Mouse (Mus musculus): ENCODE measurements around the gene Scnn1a. TPM values are rescaled to one million over a fixed set of nuclear protein-coding genes. Genes with fewer than 3 reads are reported as not detected.

The Scnn1a gene
- polyA plus RNA-seq, 1 experiment from 2014 or later = 0.55 TPM

DNA sequence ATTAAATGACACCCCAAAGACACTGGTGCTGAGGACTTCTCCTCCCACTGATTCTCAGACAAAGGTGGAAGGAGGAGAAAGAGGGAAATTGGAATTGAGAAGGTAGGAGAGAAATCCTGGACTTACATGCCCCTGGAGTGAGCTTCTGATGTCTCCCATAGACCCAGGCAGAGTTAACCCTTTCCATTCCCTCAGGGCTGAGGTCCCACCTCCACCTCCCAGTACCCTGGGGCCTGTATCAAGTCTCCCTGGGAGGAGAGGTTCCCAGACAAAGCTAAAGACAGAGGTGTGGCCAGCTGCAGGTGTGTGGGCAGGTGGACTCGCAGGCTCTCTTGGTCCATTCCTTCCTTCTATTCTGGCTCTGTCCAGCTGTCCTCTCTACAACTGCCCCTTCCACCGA lies 61.6 kb downstream of the Scnn1a start:
- Histone ChIP-seq H3K4me3 (ENCODE audit: low read depth, low read length) (no peak overlapping the region), H3K9me3 (ENCODE audit: control insufficient read depth, low read length) (no peaks in the 10 kb centered on the region), H3K27ac (ENCODE audit: low read depth, low read length) (no peak overlapping the region), H3K4me2 (no peak overlapping the region), H3K4me1 (replicated peaks; ENCODE audit: control insufficient read depth, insufficient read depth, low read length) (peaks cover 14% of the 10 kb centered on the region), H3K9ac (ENCODE audit: low read depth, low read length) (no peak overlapping the region), H3K27me3 (replicated peaks; ENCODE audit: control insufficient read depth, insufficient read depth, low read length) (peaks cover 48% of the 10 kb centered on the region), H3K36me3 (ENCODE audit: control insufficient read depth, insufficient read depth, low read length) (no peaks in the 10 kb centered on the region)
- DNase-seq (ENCODE audit: low spot score) (no peak), ATAC-seq (replicated peaks; ENCODE audit: low FRiP score) (no peak)
- 60% methylated on average over 2 of the region's 2 CpGs for WGBS

DNA sequence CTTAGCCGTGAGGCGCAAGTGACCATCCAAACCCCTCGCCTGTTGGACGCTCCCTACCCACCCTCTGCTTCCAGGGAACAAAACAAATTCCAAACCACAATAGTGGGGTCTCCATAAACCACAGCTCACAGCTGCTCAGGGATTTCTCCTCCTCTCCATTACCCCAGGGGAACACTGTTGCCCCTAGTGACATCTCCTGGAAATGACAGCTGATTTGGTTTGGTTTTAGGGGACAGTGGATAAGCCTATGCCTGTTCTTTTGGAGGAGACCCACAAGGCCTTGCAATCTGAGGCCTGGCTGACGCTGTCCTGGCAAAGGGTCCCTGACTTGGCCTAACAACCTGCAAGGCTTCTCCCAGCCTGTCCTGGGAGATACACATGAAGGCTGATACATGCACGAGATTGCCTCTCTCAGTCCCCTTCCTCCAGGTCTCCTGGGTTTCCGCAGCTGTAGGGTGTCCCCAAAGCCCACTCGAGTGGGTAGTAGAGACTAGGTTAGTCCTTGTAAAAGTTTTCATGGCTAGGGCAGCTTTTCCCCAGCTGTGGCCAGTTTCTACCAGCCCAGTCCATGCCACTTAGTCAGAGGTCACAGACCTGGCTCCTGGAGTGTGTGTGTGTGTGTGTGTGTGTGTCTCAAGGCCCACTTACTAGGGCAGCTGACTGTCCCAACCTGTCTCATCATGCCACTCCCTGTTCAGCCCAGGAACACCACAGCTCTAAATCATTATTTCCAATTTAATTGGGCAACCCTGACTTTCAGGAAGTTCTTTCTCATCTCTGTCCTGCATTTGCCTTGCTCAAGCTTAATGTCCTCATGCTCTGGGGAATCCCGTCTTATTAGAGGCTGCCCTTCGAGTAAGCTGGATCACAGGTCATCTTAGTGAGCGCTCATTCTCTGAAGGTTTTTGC lies 64.9 kb downstream of the Scnn1a start:
- 62% methylated on average over 11 of the region's 11 CpGs for WGBS
- no peak overlapping the region for H3K9ac ChIP-seq (ENCODE audit: low read depth, low read length)
- H3K4me2 ChIP-seq = no peak overlapping the region
- no peak for ATAC-seq (replicated peaks; ENCODE audit: low FRiP score)
- peaks cover 6% of the 10 kb centered on the region for H3K4me1 ChIP-seq (replicated peaks; ENCODE audit: control insufficient read depth, insufficient read depth, low read length)
- no peaks in the 10 kb centered on the region for H3K36me3 ChIP-seq (ENCODE audit: control insufficient read depth, insufficient read depth, low read length)
- H3K4me3 ChIP-seq (ENCODE audit: low read depth, low read length) = no peak overlapping the region
- H3K27me3 ChIP-seq (replicated peaks; ENCODE audit: control insufficient read depth, insufficient read depth, low read length) = peaks cover 19% of the 10 kb centered on the region
- no peak overlapping the region for H3K27ac ChIP-seq (ENCODE audit: low read depth, low read length)
- DNase-seq (ENCODE audit: low spot score) = no peak
- H3K9me3 ChIP-seq (ENCODE audit: control insufficient read depth, low read length) = no peaks in the 10 kb centered on the region

DNA sequence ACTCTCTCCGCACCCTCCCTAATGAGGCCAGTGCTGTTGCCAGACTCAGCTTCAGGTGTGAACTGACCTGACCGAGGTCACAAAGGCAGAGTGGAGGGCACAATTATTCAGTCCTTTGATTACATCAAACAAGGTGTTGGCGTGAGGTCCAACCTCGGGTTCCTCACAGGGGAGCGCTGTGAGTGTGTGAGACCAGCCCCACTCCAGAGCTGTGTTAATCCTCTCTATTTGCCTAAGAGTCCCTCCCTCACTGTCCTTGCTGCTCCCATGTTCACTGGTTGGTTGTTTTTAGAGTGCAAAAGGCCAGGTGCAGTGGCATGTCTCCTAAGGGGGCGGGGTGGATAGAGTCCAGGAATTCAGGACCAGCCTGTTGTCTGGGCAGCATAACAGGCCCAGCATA lies 65.6 kb downstream of the Scnn1a start:
- Histone ChIP-seq H3K36me3 (ENCODE audit: control insufficient read depth, insufficient read depth, low read length) (no peaks in the 10 kb centered on the region), H3K4me2 (no peak overlapping the region), H3K4me1 (replicated peaks; ENCODE audit: control insufficient read depth, insufficient read depth, low read length) (no peaks in the 10 kb centered on the region), H3K27ac (ENCODE audit: low read depth, low read length) (no peak overlapping the region), H3K9me3 (ENCODE audit: control insufficient read depth, low read length) (no peaks in the 10 kb centered on the region), H3K27me3 (replicated peaks; ENCODE audit: control insufficient read depth, insufficient read depth, low read length) (peaks cover 12% of the 10 kb centered on the region), H3K4me3 (ENCODE audit: low read depth, low read length) (no peak overlapping the region), H3K9ac (ENCODE audit: low read depth, low read length) (no peak overlapping the region)
- DNase-seq (ENCODE audit: low spot score) (no peak), ATAC-seq (replicated peaks; ENCODE audit: low FRiP score) (no peak)
- 51% methylated on average over 6 of the region's 6 CpGs for WGBS

DNA sequence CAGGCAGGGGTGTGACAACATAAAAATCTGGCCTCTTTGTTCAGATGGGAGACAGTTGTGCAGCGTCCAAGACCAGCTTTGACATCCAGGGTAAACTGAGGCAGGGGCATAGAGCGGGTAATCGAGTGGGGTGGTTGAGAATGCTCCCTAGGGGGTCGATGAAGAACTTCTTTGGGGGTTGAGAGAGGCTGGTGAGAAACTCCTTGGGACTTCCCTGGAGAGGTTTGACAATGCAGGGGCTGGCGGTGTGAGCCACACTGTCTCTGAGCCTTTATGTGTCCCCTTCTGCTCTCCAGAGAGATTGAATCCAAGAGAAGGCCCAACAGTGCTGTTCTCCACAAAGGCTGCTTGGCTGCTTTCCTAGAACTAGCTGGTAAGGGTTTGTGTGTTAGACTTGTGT lies 69.4 kb downstream of the Scnn1a start:
- WGBS = 84% methylated on average over 5 of the region's 5 CpGs
- no peaks in the 10 kb centered on the region for H3K9me3 ChIP-seq (ENCODE audit: control insufficient read depth, low read length)
- no peak overlapping the region for H3K4me3 ChIP-seq (ENCODE audit: low read depth, low read length)
- H3K4me1 ChIP-seq (replicated peaks; ENCODE audit: control insufficient read depth, insufficient read depth, low read length) = no peaks in the 10 kb centered on the region
- no peak overlapping the region for H3K9ac ChIP-seq (ENCODE audit: low read depth, low read length)
- ATAC-seq (replicated peaks; ENCODE audit: low FRiP score) (no peak), DNase-seq (ENCODE audit: low spot score) (no peak)
- no peaks in the 10 kb centered on the region for H3K27me3 ChIP-seq (replicated peaks; ENCODE audit: control insufficient read depth, insufficient read depth, low read length)
- H3K36me3 ChIP-seq (ENCODE audit: control insufficient read depth, insufficient read depth, low read length) = no peaks in the 10 kb centered on the region
- no peak overlapping the region for H3K27ac ChIP-seq (ENCODE audit: low read depth, low read length)
- no peak overlapping the region for H3K4me2 ChIP-seq

Other genes starting within 250 kb of the Scnn1a start
- 62.5 and 71.6 TPM in 2 replicates for gene Chd4, start 224.7 kb upstream of the Scnn1a start, polyA plus RNA-seq (2014; fragmentation: Nextera tagmentation; extraction: Ambion mirVana)
- gene Nop2, start 188.8 kb upstream of the Scnn1a start, polyA plus RNA-seq (2014; fragmentation: Nextera tagmentation; extraction: Ambion mirVana) = 114 and 125 TPM in 2 replicates
- 7.7 and 9.9 TPM in 2 replicates for gene Iffo1, start 175.4 kb upstream of the Scnn1a start, polyA plus RNA-seq (2014; fragmentation: Nextera tagmentation; extraction: Ambion mirVana)
- 2,450 and 2,526 TPM in 2 replicates for gene Gapdh, start 154.2 kb upstream of the Scnn1a start, polyA plus RNA-seq (2014; fragmentation: Nextera tagmentation; extraction: Ambion mirVana)
- gene Ncapd2, start 129.0 kb upstream of the Scnn1a start, polyA plus RNA-seq (2014; fragmentation: Nextera tagmentation; extraction: Ambion mirVana) = 150 and 158 TPM in 2 replicates
- 287 and 311 TPM in 2 replicates for gene Mrpl51, start 128.9 kb upstream of the Scnn1a start, polyA plus RNA-seq (2014; fragmentation: Nextera tagmentation; extraction: Ambion mirVana)
- gene Vamp1, start 105.1 kb upstream of the Scnn1a start, polyA plus RNA-seq (2014; fragmentation: Nextera tagmentation; extraction: Ambion mirVana) = 1.7 and 2.3 TPM in 2 replicates
- gene Tapbpl, start 88.8 kb upstream of the Scnn1a start, polyA plus RNA-seq (2014; fragmentation: Nextera tagmentation; extraction: Ambion mirVana) = 4.0 TPM in 2 replicates
- 2.7 and 3.2 TPM in 2 replicates for gene Cd27, start 83.6 kb upstream of the Scnn1a start, polyA plus RNA-seq (2014; fragmentation: Nextera tagmentation; extraction: Ambion mirVana)
- 0.12 TPM in 1 of 2 replicates, not detected in the other for gene Tuba3a, start 34.6 kb upstream of the Scnn1a start, polyA plus RNA-seq (2014; fragmentation: Nextera tagmentation; extraction: Ambion mirVana)
- gene Ltbr, start 6.8 kb upstream of the Scnn1a start, polyA plus RNA-seq (2014; fragmentation: Nextera tagmentation; extraction: Ambion mirVana) = 30.1 and 34.7 TPM in 2 replicates
- 37.0 and 38.0 TPM in 2 replicates for gene Tnfrsf1a, start 28.7 kb downstream of the Scnn1a start, polyA plus RNA-seq (2014; fragmentation: Nextera tagmentation; extraction: Ambion mirVana)
- 0.30 and 0.35 TPM in 2 replicates for gene Plekhg6, start 60.1 kb downstream of the Scnn1a start, polyA plus RNA-seq (2014; fragmentation: Nextera tagmentation; extraction: Ambion mirVana)
- gene Cd9, start 174.1 kb downstream of the Scnn1a start, polyA plus RNA-seq (2014; fragmentation: Nextera tagmentation; extraction: Ambion mirVana) = 111 and 113 TPM in 2 replicates
- 25.3 and 32.4 TPM in 2 replicates for gene Vwf, start 226.1 kb downstream of the Scnn1a start, polyA plus RNA-seq (2014; fragmentation: Nextera tagmentation; extraction: Ambion mirVana)